ENCODE assay signal across 9 mouse cellular contexts in genomic region chr2:79086857-79087578, GRCm38 (mm10).
DNase-seq lines count a peak whose midpoint lies in the region; ATAC-seq and TF ChIP-seq lines count a peak whose summit lies in the region.
"Had no signal": no experiment of that assay in that cellular context is flagged by ENCODE, and none has a peak within 500 bp of the region (broad histone marks: within the 10 kb centered on the region; RNA-seq: fewer than 3 reads in every experiment).

No protein-coding gene starts in this region.

- TF ChIP-seq POLR2A in embryonic fibroblast, embryonic 13.5 days (IDR thresholded peaks at IDR 0.05; ENCODE audit: low read depth, low read length): no peak

- DNase-seq in lung, embryonic 14.5 days: peak; percentile 26
- no peak for DNase-seq in lung, postnatal 25 days (ENCODE audit: low spot score)
- DNase-seq in right cerebral cortex, postnatal 36 days (ENCODE audit: low spot score in 2 of 2): no peak
- DNase-seq in hindbrain, embryonic 14.5 days (ENCODE audit: low spot score): no peak
- no peak for DNase-seq in layer of hippocampus, adult 8-10 months (ENCODE audit: low spot score in 2 of 2)
- DNase-seq: adrenal gland, postnatal 10 days had no signal

- 61% methylated on average over 9 of the region's 9 CpGs for WGBS in lung, embryonic 14.5 days
- WGBS in liver, embryonic 12.5 days (ENCODE audit: insufficient replicate concordance): 34% methylated on average over 9 of the region's 9 CpGs
- 46% methylated on average over 9 of the region's 9 CpGs for WGBS in stomach, embryonic 16.5 days
- 68% methylated on average over 9 of the region's 9 CpGs for WGBS in hindbrain, embryonic 14.5 days

- H3K27ac ChIP-seq in lung, embryonic 14.5 days (ENCODE audit: low read depth): no peak overlapping the region; the same call in 1 of the 2 replicates
- peak overlapping the region; percentile 83 for H3K27ac ChIP-seq in embryonic fibroblast, embryonic 13.5 days (ENCODE audit: insufficient read depth, low read length)
- no peak overlapping the region for H3K27ac ChIP-seq in liver, embryonic 12.5 days
- H3K27ac ChIP-seq in stomach, embryonic 16.5 days (ENCODE audit: low read length): 0 out of 2 replicates have a peak overlapping the region, but pooled peaks have one; percentile 8
- no peak overlapping the region for H3K27ac ChIP-seq in hindbrain, embryonic 14.5 days

- TF ChIP-seq CTCF in lung, embryonic 14.5 days (IDR thresholded peaks at IDR 0.05; ENCODE audit: low read depth): no peak
- TF ChIP-seq CTCF in embryonic fibroblast, embryonic 13.5 days (IDR thresholded peaks at IDR 0.05; ENCODE audit: borderline replicate concordance, insufficient read depth, low read length): no peak

- peak overlapping the region; percentile 1; the same call in 1 of the 2 replicates for H3K4me3 ChIP-seq in lung, embryonic 14.5 days (ENCODE audit: low read depth, low read length)
- peak overlapping the region; percentile 32 for H3K4me3 ChIP-seq in embryonic fibroblast, embryonic 13.5 days (ENCODE audit: insufficient read depth, low read length)
- peak overlapping the region; percentile 18 for H3K4me3 ChIP-seq in liver, embryonic 12.5 days
- peak overlapping the region; percentile 18; the same call in 1 of the 2 replicates for H3K4me3 ChIP-seq in stomach, embryonic 16.5 days (replicated peaks; ENCODE audit: low read length)
- no peak overlapping the region for H3K4me3 ChIP-seq in hindbrain, embryonic 14.5 days (replicated peaks; ENCODE audit: low read length)

- H3K4me1 ChIP-seq in lung, embryonic 14.5 days (ENCODE audit: insufficient read depth): 0 out of 2 replicates have a peak, but pooled peaks cover 4% of the 10 kb centered on the region
- no peaks in the 10 kb centered on the region for H3K4me1 ChIP-seq in embryonic fibroblast, embryonic 13.5 days (ENCODE audit: control insufficient read depth, insufficient read depth, low read length)
- H3K4me1 ChIP-seq in liver, embryonic 12.5 days: peaks cover 29% of the 10 kb centered on the region
- H3K4me1 ChIP-seq in stomach, embryonic 16.5 days (ENCODE audit: control insufficient read depth, insufficient read depth, low read length): peaks cover 5% of the 10 kb centered on the region; the same call in 1 of the 2 replicates
- no peaks in the 10 kb centered on the region for H3K4me1 ChIP-seq in hindbrain, embryonic 14.5 days (replicated peaks; ENCODE audit: control insufficient read depth, insufficient read depth, low read length)

- H3K27me3 ChIP-seq in lung, embryonic 14.5 days (ENCODE audit: insufficient read depth, low read length): no peaks in the 10 kb centered on the region
- H3K27me3 ChIP-seq in liver, embryonic 12.5 days (replicated peaks): no peaks in the 10 kb centered on the region
- no peaks in the 10 kb centered on the region for H3K27me3 ChIP-seq in stomach, embryonic 16.5 days (ENCODE audit: control insufficient read depth, insufficient read depth, low read length)
- no peaks in the 10 kb centered on the region for H3K27me3 ChIP-seq in hindbrain, embryonic 14.5 days (ENCODE audit: control insufficient read depth, insufficient read depth, low read length)

- H3K4me2 ChIP-seq in lung, embryonic 14.5 days: peak overlapping the region; percentile 41
- H3K4me2 ChIP-seq in liver, embryonic 12.5 days: peak overlapping the region; percentile 48
- H3K4me2 ChIP-seq in stomach, embryonic 16.5 days (ENCODE audit: low read depth, low read length): peak overlapping the region; percentile 41
- H3K4me2 ChIP-seq in hindbrain, embryonic 14.5 days (replicated peaks): no peak overlapping the region

- H3K9me3 ChIP-seq in lung, embryonic 14.5 days (ENCODE audit: low read depth, low read length): no peaks in the 10 kb centered on the region
- H3K9me3 ChIP-seq in liver, embryonic 12.5 days (replicated peaks): no peaks in the 10 kb centered on the region
- no peaks in the 10 kb centered on the region for H3K9me3 ChIP-seq in stomach, embryonic 16.5 days (replicated peaks; ENCODE audit: control insufficient read depth, low read length)
- H3K9me3 ChIP-seq in hindbrain, embryonic 14.5 days (ENCODE audit: control insufficient read depth, low read length): no peaks in the 10 kb centered on the region

- ATAC-seq in lung, embryonic 14.5 days (ENCODE audit: insufficient read depth): no peak
- no peak for ATAC-seq in liver, embryonic 12.5 days
- no peak for ATAC-seq in stomach, embryonic 16.5 days (ENCODE audit: insufficient read depth, low FRiP score)
- ATAC-seq in hindbrain, embryonic 14.5 days (ENCODE audit: low FRiP score): no peak

- H3K36me3 ChIP-seq in lung, embryonic 14.5 days (ENCODE audit: insufficient read depth): no peaks in the 10 kb centered on the region
- no peaks in the 10 kb centered on the region for H3K36me3 ChIP-seq in liver, embryonic 12.5 days
- H3K36me3 ChIP-seq in stomach, embryonic 16.5 days (ENCODE audit: control insufficient read depth, insufficient read depth, low read length): no peaks in the 10 kb centered on the region
- no peaks in the 10 kb centered on the region for H3K36me3 ChIP-seq in hindbrain, embryonic 14.5 days (replicated peaks; ENCODE audit: control insufficient read depth, insufficient read depth)

- H3K9ac ChIP-seq in lung, embryonic 14.5 days: no peak overlapping the region
- no peak overlapping the region for H3K9ac ChIP-seq in liver, embryonic 12.5 days
- no peak overlapping the region for H3K9ac ChIP-seq in stomach, embryonic 16.5 days (ENCODE audit: low read length)
- H3K9ac ChIP-seq in hindbrain, embryonic 14.5 days: no peak overlapping the region

Comparison
In these comparisons a context has a peak if more than half of its experiments do, and no peak if none do; other contexts are left out.
1. H3K27ac ChIP-seq: peak in embryonic fibroblast, embryonic 13.5 days (single experiment) and stomach, embryonic 16.5 days (single experiment); none in lung, embryonic 14.5 days (single experiment), liver, embryonic 12.5 days (single experiment) and hindbrain, embryonic 14.5 days (single experiment).